Mouse (Mus musculus) heart, postnatal 25 days (tissue): ENCODE measurements around the gene Cxcl15. TPM values are rescaled to one million over a fixed set of nuclear protein-coding genes. Genes with fewer than 3 reads are reported as not detected.

ENCODE experiments used
- DNase-seq: peaks from one replicate; pipeline ENCODE4 v3.0.0; 2022; ENCODE audit warnings: low spot score
- intact Hi-C: fragments of 180-260 bp; cut with DNase I; formaldehyde crosslinking; loops from one replicate; pipeline ENCODE4 v1.15.1; 2025
- total RNA-seq, 2 experiments: library from RNA; stranded (reverse); gene quantifications; 2 replicates each; pipeline ENCODE4 v1.2.3; 2021

Gene Cxcl15
- total RNA-seq, result not detected

GRCm38 (mm10) chr5:90794195-90794625 is at the start of gene Cxcl15:
Cxcl15 (plus strand) TSS chr5:90794534.
- no peak for DNase-seq
- intact Hi-C loops, result no loop called here

- intact Hi-C loops, result no loop called here
Observed at GRCm38 (mm10) chr5:90753934-90754333, 40.4 kb upstream of the Cxcl15 start.

DNA sequence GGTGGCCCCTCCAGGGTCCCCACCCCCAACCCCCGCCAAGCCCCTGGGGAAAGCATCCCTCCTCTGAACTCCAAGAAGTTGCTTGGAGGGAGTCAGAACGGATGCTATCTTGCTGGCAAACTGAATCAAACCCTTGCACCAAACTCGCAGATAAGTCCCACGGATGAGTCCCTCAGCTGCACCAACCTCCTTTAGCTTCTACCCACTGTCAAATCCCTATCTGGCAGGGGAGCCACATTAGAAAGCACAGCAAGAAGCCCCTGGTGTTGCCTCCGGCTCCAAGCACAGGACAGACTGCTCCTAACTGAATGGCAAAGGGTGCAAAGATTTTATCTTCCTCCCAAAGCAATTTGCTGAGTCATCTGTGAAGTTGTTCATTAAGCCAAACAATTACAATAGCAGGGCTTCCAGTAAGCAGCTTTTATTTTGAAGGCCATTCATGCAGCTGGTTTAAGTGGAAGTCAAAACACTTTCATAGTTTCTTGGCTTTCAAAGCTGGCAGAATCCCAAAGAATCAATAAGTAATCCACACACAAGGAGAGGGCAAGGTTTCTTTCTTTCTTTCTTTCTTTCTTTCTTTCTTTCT is 36.2 kb upstream of the Cxcl15 start:
- no peak for DNase-seq
- intact Hi-C loops, result no loop called here

More at GRCm38 (mm10) chr5:90753934-90754333, 40.4 kb upstream of the Cxcl15 start:
- no peak for DNase-seq

DNA sequence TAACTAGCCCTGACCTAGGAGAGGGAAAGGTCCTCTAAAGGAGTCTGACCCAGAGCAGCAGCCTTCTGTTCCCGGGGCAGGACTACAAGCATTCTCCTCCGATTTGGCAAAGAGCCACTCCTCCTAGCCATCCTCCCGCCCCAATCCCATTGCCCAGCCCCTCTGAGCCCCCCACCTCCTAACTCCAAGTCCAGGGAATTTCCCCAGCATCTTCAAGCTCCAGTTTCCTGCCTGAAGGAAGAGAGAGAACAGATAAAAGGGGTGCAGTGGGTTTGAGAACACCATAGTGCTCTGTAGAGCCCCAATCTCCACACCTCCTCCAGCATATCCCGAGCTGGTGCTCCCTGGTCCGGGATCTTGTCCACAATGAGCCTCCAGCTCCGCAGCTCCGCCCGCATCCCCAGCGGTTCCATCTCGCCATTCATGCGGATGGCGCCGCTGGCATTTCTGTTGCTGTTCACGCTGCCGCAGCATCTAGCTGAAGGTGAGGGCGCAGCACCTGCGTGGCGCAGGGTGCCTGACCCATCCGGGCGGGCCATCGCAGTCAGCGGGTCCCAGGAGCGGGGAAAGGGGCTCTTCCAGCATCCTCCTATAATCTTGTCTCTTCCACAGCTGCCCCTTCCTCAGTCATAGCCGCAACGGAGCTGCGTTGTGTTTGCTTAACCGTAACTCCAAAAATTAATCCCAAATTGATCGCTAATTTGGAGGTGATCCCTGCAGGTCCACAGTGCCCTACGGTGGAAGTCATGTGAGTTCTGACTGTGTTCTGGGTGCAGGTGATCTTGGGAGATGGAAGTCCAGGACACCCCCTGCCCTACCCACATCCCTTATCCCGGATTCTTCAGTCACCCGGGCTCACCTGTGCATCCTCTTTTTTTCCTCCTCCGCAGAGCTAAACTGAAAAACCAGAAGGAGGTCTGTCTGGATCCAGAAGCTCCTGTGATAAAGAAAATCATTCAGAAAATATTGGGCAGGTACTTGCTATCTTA is 35.0 kb upstream of the Cxcl15 start, which contains the start of gene Cxcl5:
Gene Cxcl5 (plus strand): TSS at position 284 of the 989 bp plus-strand sequence.
- intact Hi-C loops, result no loop called here
- no peak for DNase-seq

- DNase-seq, result no peak
- intact Hi-C loops, result no loop called here
Observed at GRCm38 (mm10) chr5:90760303-90760702, 34.0 kb upstream of the Cxcl15 start.

DNA sequence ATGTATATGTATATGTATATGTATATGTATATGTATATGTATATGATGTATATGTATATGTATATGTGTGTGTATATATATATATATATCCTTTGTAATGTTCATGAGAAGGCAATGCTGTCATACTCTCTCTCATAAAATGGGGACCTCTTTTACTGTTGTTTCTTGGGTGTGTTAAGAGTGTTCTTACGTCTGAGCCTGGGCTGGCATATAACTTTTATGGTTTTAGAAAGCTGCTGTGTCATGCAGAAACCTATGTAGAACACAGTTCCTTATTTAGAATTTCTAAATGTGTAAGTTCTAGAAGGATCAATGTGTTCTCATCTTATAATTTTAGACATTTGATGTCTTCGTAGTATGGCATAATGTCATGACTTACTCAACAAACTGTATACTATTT is 33.5 kb upstream of the Cxcl15 start:
- intact Hi-C loops, result no loop called here
- DNase-seq, result no peak

- intact Hi-C loops, result no loop called here
- DNase-seq, result no peak
Observed at GRCm38 (mm10) chr5:90761834-90762233, 32.5 kb upstream of the Cxcl15 start.

- intact Hi-C loops, result no loop called here
- DNase-seq, result no peak
Observed at GRCm38 (mm10) chr5:90763912-90764665, 30.2 kb upstream of the Cxcl15 start.

DNA sequence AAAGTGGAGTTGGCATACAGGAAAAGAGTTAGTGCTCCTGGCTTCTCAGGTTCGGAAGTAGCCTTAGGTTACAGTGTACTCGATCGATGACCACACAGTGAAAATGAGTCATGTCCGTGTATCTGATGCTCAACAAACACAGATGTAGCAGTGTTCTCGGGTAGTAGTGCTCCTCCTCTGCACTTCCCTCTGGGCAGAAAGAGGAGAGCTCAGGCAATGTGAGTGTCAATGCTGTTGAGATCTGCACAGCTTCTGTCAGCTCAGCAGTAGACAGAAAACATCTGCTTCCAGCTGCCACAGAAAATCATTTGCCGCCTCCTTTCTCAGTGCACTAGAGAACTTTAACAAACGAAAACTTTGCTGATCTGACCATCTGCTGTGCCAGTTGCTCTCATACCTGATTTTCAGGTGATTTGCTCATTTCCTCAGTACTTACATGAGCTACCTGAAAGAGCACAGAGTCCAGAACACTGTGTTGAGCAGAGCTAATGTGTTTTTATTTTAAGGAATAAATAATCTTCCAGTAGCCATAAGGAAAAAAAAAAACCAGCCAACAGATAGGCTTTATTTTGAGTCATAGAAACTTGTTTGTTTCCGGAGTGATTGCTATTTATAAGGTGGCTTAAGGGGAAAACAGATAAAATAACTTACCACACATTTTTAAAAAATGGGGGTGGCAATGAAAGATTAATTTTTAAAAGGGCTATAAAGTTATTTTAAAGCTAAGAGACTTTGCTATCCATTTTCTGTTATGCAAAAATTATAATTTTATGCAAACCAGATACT is 28.3 kb upstream of the Cxcl15 start:
- intact Hi-C loops, result no loop called here
- DNase-seq, result no peak

GRCm38 (mm10) chr5:90768218-90768617 is 26.1 kb upstream of the Cxcl15 start, which contains the start of gene Ppbp:
Ppbp (plus strand) TSS chr5:90768518.
- intact Hi-C loops, result no loop called here
- DNase-seq, result no peak

GRCm38 (mm10) chr5:90771369-90771768 is 23.0 kb upstream of the Cxcl15 start:
- intact Hi-C loops, result loop anchor here (5.0 kb wide), 1 partner anchor 121 kb away; the partner anchor contains the start of gene Cxcl1
- DNase-seq, result no peak

GRCm38 (mm10) chr5:90771880-90772653 is 22.3 kb upstream of the Cxcl15 start, which contains the start of gene Pf4:
Pf4 (plus strand) TSS chr5:90772435.
- intact Hi-C loops, result loop anchor here (5.0 kb wide), 1 partner anchor 120 kb away; the partner anchor contains the start of gene Cxcl1
- DNase-seq, result peak; percentile 35

DNA sequence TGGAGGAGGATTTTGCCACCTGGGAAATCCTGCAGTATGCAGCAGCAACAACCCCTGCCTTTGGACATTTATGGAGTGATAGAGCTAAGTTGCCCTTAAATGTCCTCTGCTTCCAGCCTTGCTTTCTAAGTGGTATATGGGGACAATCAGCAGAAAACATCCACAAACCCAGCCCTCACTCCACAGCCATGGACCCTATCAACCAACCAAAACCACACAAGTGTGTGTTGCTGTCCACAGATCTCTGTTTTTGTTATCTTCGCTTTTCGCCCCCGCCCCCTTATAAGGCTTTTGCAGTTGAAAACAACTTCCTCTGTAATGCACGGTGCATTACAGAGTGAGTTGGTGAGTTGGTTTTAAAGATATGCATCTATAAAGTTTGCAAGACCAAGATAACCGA is 18.8 kb upstream of the Cxcl15 start:
- no peak for DNase-seq
- intact Hi-C loops, result no loop called here

GRCm38 (mm10) chr5:90777621-90778020 is 16.7 kb upstream of the Cxcl15 start:
- DNase-seq, result no peak
- intact Hi-C loops, result no loop called here

GRCm38 (mm10) chr5:90778856-90779255 is 15.5 kb upstream of the Cxcl15 start:
- peak; percentile 38 for DNase-seq
- intact Hi-C loops, result no loop called here

DNA sequence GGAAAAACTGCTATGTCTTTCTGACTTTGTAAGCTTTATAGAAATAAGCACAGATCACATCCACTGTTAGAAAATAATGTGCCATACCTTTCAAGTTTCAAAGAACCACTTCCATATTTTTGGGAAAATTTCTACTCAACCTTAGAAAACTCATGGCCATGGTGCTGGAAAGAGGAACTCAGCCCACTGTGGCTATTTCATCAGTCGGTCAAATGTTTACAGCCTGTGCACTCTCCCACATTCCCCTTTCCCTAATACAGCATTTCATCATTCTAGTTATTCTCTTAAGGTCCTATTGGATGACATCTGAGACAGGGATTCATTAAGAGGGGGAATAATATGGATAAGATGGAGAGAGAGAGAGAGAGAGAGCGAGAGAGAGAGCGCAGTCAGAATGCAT is 10.6 kb upstream of the Cxcl15 start:
- intact Hi-C loops, result loop anchor here (5.0 kb wide), 1 partner anchor 124 kb away; no protein-coding TSS in a partner anchor
- no peak for DNase-seq

- DNase-seq, result no peak
- intact Hi-C loops, result no loop called here
Observed at GRCm38 (mm10) chr5:90785659-90786588, 8.4 kb upstream of the Cxcl15 start, which contains the start of gene Cxcl3. Cxcl3 (plus strand) TSS chr5:90786103.
